Mouse (Mus musculus) bone marrow, adult 2 months (tissue): ENCODE results near the gene Mak.

ENCODE experiments used
- CTCF ChIP-seq: fragments of 200-500 bp; IDR thresholded peaks from 2 replicates; pipeline ENCODE4 v1.5.1; 2011; ENCODE audit warnings: low read length, control low read depth; ENCODE audit not compliant: control insufficient read depth, insufficient read depth
- POLR2A ChIP-seq: fragments of 200-500 bp; IDR thresholded peaks from 2 replicates; pipeline ENCODE4 v1.6.1; 2011; ENCODE audit warnings: low read depth, mild to moderate bottlenecking, control low read depth, low read length, borderline replicate concordance; ENCODE audit not compliant: control insufficient read depth

GRCm38 (mm10) chr13:41103841-41104525 is 24.5 kb upstream of the Mak start:
- TF ChIP-seq CTCF (no peak), POLR2A (no peak)
